Mouse (Mus musculus) embryonic facial prominence, embryonic 12.5 days (tissue): ENCODE measurements around the gene Lrguk. TPM values are rescaled to one million over a fixed set of nuclear protein-coding genes. Genes with fewer than 3 reads are reported as not detected.

Source experiments
- ATAC-seq: fragments of 200-750 bp; cut with Nextera tagmentation; 2 replicates; pipeline ENCODE4 v1.8.0; 2017; ENCODE audit not compliant: insufficient number of reproducible peaks, insufficient read depth, low FRiP score, low TSS enrichment
- H3K27ac ChIP-seq: fragments of 300-500 bp; sonication (generic); 2 replicates; pipeline ENCODE4 v1.5.1; 2016; ENCODE audit warnings: mild to moderate bottlenecking
- H3K27me3 ChIP-seq: fragments of 300-500 bp; sonication (generic); 2 replicates; pipeline ENCODE4 v1.6.1; 2016; ENCODE audit warnings: mild to moderate bottlenecking, moderate library complexity
- H3K36me3 ChIP-seq: fragments of 300-500 bp; sonication (generic); 2 replicates; pipeline ENCODE4 v1.6.1; 2016; ENCODE audit warnings: mild to moderate bottlenecking
- H3K4me1 ChIP-seq: fragments of 300-500 bp; sonication (generic); 2 replicates; pipeline ENCODE4 v1.6.1; 2016
- H3K4me2 ChIP-seq: fragments of 300-500 bp; sonication (generic); replicated peaks from 2 replicates; pipeline ENCODE4 v1.6.1; 2016; ENCODE audit warnings: mild to moderate bottlenecking, moderate library complexity
- H3K4me3 ChIP-seq: fragments of 300-500 bp; sonication (generic); 2 replicates; pipeline ENCODE4 v1.5.1; 2016; ENCODE audit warnings: mild to moderate bottlenecking
- H3K9ac ChIP-seq: fragments of 300-500 bp; sonication (generic); 2 replicates; pipeline ENCODE4 v1.6.1; 2016; ENCODE audit warnings: mild to moderate bottlenecking, moderate library complexity
- H3K9me3 ChIP-seq: fragments of 300-500 bp; sonication (generic); 2 replicates; pipeline ENCODE4 v1.6.1; 2016; ENCODE audit warnings: mild to moderate bottlenecking, moderate library complexity
- WGBS: fragments of 180-500 bp; shearing (Covaris S2); methylation state at CpG from one replicate; pipeline ENCODE4 v1.1.7; 2016; 5-methylcytosine and 5-hydroxymethylcytosine counted together
- polyA plus RNA-seq: library from polyadenylated mRNA; unstranded; fragments of >200 nt; fragmentation: Nextera tagmentation; extraction: Ambion mirVana; gene quantifications from 2 replicates; pipeline ENCODE4 v1.2.1, GENCODE M21; 2016

Gene Lrguk
- polyA plus RNA-seq, 1 experiment from 2014 or later: 1.1 TPM

DNA sequence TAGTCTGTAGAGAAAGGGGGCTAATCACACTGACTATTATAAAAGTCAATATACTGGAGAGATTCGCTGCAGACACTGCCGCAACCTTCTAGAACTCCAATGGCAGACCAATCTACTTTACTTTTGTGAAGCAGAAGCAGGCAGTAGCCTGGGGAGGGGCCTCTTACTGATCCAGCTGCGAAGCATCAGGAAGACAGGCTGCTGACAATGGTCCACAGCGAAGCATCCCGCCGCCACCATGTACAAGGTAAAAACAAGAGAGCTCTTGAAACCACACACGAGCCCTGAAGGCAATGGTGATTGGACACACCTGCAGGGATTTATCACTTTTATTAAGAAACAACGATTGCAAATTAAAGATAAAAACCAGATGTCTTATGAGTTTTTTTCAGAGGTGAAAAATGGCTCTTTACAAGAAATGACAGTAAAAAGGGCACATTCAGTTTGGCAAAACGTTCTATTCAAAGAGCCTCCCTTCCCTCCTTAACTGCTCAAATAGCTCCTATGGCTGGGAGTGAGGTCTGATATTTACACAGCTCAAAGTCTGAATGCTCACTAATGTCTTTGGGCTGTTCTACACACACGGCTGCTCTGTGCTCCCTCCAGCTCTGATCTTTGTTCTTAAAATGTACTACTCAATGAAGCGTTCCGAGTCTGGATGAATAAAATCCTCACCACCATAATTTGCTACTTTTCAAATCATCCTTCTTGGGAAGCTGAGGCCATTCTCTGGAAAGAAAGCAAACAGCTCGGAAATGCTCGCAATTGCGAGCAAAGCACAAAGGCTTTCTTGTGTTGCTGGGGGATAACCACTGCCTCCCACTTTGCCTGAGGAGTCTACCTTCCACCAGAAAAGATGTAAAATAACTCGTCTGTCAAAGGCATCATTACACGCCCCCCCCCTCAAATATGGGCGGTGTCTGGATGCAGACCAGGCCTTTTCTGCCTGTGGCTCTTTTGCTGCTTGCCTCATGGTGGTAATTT lies 124.1 kb downstream of the Lrguk start:
- H3K9me3 ChIP-seq: no peaks in the 10 kb centered on the region
- no peaks in the 10 kb centered on the region for H3K27me3 ChIP-seq
- no peak overlapping the region for H3K9ac ChIP-seq
- H3K4me2 ChIP-seq: no peak overlapping the region; the same call in 1 of the 2 replicates
- peak overlapping the region; percentile 76 for H3K27ac ChIP-seq
- no peak overlapping the region for H3K4me3 ChIP-seq
- peak; percentile 78; the same call in 1 of the 2 replicates for ATAC-seq
- H3K4me1 ChIP-seq: peaks cover 39% of the 10 kb centered on the region
- 28% methylated on average over 18 of the region's 18 CpGs for WGBS
- H3K36me3 ChIP-seq: peaks cover 19% of the 10 kb centered on the region

DNA sequence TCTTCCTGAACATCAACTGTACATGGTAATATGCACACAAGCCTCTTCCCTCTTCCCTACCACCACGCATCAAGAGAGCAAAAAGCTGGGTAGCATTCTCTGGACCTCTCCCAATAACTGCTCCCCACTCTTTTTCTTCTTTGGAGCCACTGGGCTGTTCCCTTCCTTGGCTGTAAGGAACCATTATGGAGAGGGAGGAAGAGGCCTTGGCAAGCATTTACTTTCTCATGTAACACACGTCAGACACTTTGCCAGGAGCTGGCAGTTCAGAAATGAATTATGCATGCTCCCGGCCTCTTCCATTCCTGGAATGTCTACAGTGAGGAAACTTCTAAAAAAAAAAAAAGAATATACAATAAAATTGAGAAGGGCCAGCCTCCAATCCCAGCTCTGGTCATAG lies 125.0 kb downstream of the Lrguk start:
- ATAC-seq: no peak
- H3K27ac ChIP-seq: peak overlapping the region; percentile 76
- no peaks in the 10 kb centered on the region for H3K27me3 ChIP-seq
- H3K4me1 ChIP-seq: peaks cover 39% of the 10 kb centered on the region
- H3K36me3 ChIP-seq: peaks cover 23% of the 10 kb centered on the region
- H3K4me3 ChIP-seq: no peak overlapping the region
- no peaks in the 10 kb centered on the region for H3K9me3 ChIP-seq
- no peak overlapping the region; the same call in 1 of the 2 replicates for H3K4me2 ChIP-seq
- 40% methylated on average over 3 of the region's 3 CpGs for WGBS
- no peak overlapping the region for H3K9ac ChIP-seq

- 90% methylated on average over 15 of the region's 15 CpGs for WGBS
- H3K4me2 ChIP-seq: no peak overlapping the region
- H3K9me3 ChIP-seq: no peaks in the 10 kb centered on the region
- H3K36me3 ChIP-seq: peaks cover 32% of the 10 kb centered on the region
- H3K9ac ChIP-seq: no peak overlapping the region
- peak overlapping the region; percentile 64; the same call in 1 of the 2 replicates for H3K27ac ChIP-seq
- no peak overlapping the region for H3K4me3 ChIP-seq
- H3K27me3 ChIP-seq: no peaks in the 10 kb centered on the region
- no peak for ATAC-seq
- H3K4me1 ChIP-seq: peaks cover 39% of the 10 kb centered on the region
Observed at GRCm38 (mm10) chr6:34155137-34155804, 126.0 kb downstream of the Lrguk start.

- peaks cover 39% of the 10 kb centered on the region for H3K4me1 ChIP-seq
- H3K9me3 ChIP-seq: no peaks in the 10 kb centered on the region
- 45% methylated on average over 5 of the region's 5 CpGs for WGBS
- no peak overlapping the region for H3K4me3 ChIP-seq
- peaks cover 40% of the 10 kb centered on the region for H3K36me3 ChIP-seq
- no peak overlapping the region for H3K9ac ChIP-seq
- no peak overlapping the region for H3K4me2 ChIP-seq
- H3K27ac ChIP-seq: 0 out of 2 replicates have a peak overlapping the region, but pooled peaks have one; percentile 8
- ATAC-seq: no peak
- no peaks in the 10 kb centered on the region for H3K27me3 ChIP-seq
Observed at GRCm38 (mm10) chr6:34156057-34156456, 126.8 kb downstream of the Lrguk start.

DNA sequence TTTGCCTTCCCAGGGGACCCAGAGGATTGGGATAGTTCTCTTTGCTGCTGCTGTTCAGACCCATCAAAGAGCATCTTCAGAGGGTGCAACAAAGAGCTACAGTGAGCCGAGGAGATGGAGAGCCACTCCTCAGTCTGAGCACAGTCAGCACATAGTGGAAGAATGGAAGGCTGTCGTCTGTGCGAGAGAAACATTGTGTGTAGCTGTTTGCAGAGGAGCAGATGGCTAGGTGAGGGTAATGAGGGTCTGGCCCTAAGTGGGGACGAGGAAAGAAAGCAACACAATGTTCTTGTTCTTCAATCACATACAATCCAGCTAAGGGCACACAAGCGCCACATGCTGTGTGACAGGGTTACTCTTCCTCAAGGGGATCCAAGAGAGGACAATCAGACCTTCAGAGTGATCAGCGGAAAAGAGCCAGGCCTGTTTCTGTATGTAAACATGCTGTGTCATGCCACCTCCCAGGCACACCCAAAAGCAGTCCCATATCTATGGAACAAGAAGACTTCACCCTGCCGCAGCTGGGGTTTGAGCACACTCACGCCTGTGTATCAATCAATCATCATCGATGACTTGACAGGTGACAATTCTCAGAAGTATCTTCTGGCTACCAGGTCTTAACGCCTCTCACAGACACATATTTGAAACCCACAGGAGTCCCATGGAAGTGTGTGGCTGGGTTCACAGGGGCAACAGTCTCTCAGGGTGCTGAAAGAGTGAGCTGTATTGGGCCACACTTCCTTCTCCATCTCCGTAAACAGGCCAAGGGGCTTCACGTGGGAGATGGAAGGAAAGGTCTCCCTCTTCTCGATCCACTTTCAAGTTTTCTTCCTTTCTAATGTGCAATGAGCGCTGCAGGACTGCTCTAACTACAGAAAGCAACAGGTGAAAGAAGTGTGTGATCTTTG lies 127.8 kb downstream of the Lrguk start:
- no peak overlapping the region for H3K9ac ChIP-seq
- H3K27ac ChIP-seq: no peak overlapping the region
- H3K9me3 ChIP-seq: no peaks in the 10 kb centered on the region
- H3K4me3 ChIP-seq: no peak overlapping the region
- no peaks in the 10 kb centered on the region for H3K27me3 ChIP-seq
- H3K4me1 ChIP-seq: peaks cover 39% of the 10 kb centered on the region
- peaks cover 47% of the 10 kb centered on the region for H3K36me3 ChIP-seq
- ATAC-seq: no peak
- 71% methylated on average over 14 of the region's 14 CpGs for WGBS
- H3K4me2 ChIP-seq: no peak overlapping the region

DNA sequence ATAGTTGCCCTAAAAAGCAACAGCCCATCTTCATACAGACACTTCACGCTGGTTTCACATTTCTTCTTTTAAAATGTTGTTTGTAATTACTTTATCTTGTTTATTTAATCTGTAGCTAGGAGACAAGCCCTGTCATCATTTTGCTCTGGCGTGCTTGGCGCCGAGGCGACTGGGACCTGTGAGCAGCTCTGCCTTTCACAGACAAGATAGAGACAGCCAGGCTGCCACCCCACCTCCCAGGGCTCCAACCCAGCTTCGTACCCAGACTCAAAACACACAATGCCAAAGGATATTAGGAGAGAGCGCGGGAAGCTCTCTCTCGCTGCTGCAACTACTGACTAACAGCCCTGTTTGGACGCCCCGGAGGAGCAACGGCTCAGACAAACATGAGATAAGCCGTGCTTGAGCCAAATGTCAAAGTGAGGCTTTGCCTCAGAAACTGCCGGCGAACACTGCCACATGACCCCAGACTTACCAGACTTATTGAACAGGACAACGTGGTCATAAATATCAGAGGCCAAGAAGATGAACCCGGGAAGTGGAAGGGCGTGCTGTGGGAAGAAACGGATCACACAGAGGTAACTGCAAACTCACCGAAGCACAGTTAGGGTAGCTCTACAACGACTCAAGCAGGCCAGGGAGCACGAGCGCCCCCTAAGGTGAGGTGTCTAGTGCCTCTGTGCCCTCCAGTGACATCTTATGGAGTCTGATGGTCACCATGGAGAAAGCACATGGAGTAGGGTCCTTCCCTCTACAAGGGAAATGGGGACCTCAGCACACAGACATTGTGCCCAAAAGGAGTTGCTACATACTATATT lies 131.0 kb downstream of the Lrguk start:
- H3K27ac ChIP-seq: no peak overlapping the region
- no peaks in the 10 kb centered on the region for H3K9me3 ChIP-seq
- no peak overlapping the region for H3K9ac ChIP-seq
- peaks cover 11% of the 10 kb centered on the region for H3K4me1 ChIP-seq
- no peak for ATAC-seq
- H3K4me2 ChIP-seq: no peak overlapping the region
- no peaks in the 10 kb centered on the region for H3K27me3 ChIP-seq
- 83% methylated on average over 23 of the region's 23 CpGs for WGBS
- peaks cover 63% of the 10 kb centered on the region for H3K36me3 ChIP-seq
- H3K4me3 ChIP-seq: no peak overlapping the region

DNA sequence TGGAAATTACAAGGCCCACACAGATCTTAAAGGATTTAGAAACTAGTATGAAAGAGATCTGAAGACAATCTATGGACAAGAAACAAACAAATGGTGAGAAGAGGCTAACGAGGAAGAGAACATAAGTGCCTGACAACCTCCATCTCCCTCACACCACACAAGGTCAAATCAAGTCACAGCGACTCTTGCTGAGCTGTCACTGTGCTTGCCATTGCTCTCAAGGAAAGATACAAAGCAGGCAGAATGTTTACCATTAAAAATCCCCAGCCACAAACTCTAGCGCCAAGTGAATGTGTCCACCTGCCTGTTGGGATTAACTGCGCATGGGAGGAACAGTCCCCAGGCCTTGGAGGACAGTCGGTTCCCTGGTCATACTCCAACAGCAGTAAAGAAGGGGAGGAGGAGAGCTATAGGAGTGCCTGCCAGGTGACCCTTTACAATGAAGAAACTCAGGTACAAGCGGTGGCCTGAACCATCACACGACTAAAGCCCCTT lies 131.6 kb downstream of the Lrguk start:
- Histone ChIP-seq H3K4me1 (peaks cover 5% of the 10 kb centered on the region; the same call in 1 of the 2 replicates), H3K4me3 (no peak overlapping the region), H3K4me2 (no peak overlapping the region), H3K9ac (no peak overlapping the region), H3K27ac (no peak overlapping the region), H3K27me3 (no peaks in the 10 kb centered on the region), H3K9me3 (no peaks in the 10 kb centered on the region), H3K36me3 (peaks cover 69% of the 10 kb centered on the region)
- no peak for ATAC-seq
- WGBS: 92% methylated on average over 7 of the region's 7 CpGs

GRCm38 (mm10) chr6:34161511-34161910 lies 132.3 kb downstream of the Lrguk start:
- no peak for ATAC-seq
- Histone ChIP-seq H3K4me3 (no peak overlapping the region), H3K4me2 (no peak overlapping the region), H3K4me1 (peaks cover 3% of the 10 kb centered on the region; the same call in 1 of the 2 replicates), H3K9me3 (no peaks in the 10 kb centered on the region), H3K9ac (no peak overlapping the region), H3K27ac (no peak overlapping the region), H3K27me3 (no peaks in the 10 kb centered on the region), H3K36me3 (peaks cover 74% of the 10 kb centered on the region)
- WGBS: 92% methylated on average over 7 of the region's 7 CpGs

- WGBS: 52% methylated on average over 2 of the region's 2 CpGs
- H3K4me3 ChIP-seq: no peak overlapping the region
- no peaks in the 10 kb centered on the region for H3K27me3 ChIP-seq
- no peak overlapping the region for H3K4me2 ChIP-seq
- H3K27ac ChIP-seq: no peak overlapping the region
- no peak overlapping the region for H3K9ac ChIP-seq
- H3K36me3 ChIP-seq: peaks cover 71% of the 10 kb centered on the region
- no peaks in the 10 kb centered on the region for H3K4me1 ChIP-seq
- H3K9me3 ChIP-seq: no peaks in the 10 kb centered on the region
- ATAC-seq: no peak
Observed at GRCm38 (mm10) chr6:34162607-34163006, 133.4 kb downstream of the Lrguk start.

GRCm38 (mm10) chr6:34163014-34163413 lies 133.8 kb downstream of the Lrguk start:
- Histone ChIP-seq H3K27ac (no peak overlapping the region), H3K27me3 (no peaks in the 10 kb centered on the region), H3K4me3 (no peak overlapping the region), H3K4me2 (no peak overlapping the region), H3K9me3 (no peaks in the 10 kb centered on the region), H3K36me3 (peaks cover 67% of the 10 kb centered on the region), H3K4me1 (no peaks in the 10 kb centered on the region), H3K9ac (no peak overlapping the region)
- ATAC-seq: no peak
- 81% methylated on average over 9 of the region's 9 CpGs for WGBS
